Mouse (Mus musculus): ENCODE data around the gene Hoxc5.

DNA sequence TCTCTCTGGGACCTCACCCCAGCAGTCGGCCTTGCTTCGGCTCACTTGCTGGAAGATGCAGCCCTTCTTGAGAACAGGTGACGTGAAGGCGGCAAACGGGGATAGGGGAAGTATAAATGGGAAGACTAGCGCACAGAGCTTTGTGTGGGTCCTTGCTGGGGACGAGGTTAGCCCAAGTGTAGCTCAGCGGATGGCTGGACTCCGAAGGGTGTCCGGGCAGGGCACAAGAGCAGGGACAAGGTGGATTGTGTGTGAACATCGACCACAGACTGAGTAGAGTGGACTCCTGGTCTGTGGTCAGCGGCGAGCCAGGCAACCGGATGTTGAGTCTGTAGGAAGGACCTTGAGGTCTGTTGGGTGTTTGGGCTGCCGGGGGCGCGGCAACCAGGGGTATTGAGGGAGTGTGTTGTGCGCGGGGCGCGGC lies 8.5 kb downstream of the Hoxc5 start:
- TF ChIP-seq CTCF (IDR thresholded peaks at IDR 0.05; ENCODE audit: low read depth) (no peak), EP300 (IDR thresholded peaks at IDR 0.05; ENCODE audit: low read depth) (no peak)
